Mouse (Mus musculus) kidney, adult 2 months (tissue): Measurements from ENCODE around the gene Gm28539.

Experiments
- CTCF ChIP-seq: fragments of 200-500 bp; conservative IDR thresholded peaks from 2 replicates; pipeline ENCODE4 v1.5.1; 2011; ENCODE audit warnings: low read depth, mild to moderate bottlenecking, control low read depth, low read length, moderate library complexity, mixed read lengths; ENCODE audit not compliant: insufficient read depth, insufficient read length
- POLR2A ChIP-seq: fragments of 200-500 bp; IDR thresholded peaks from one replicate; pipeline ENCODE4 v1.6.1; 2011; ENCODE audit warnings: low read depth, low read length, control low read depth

- TF ChIP-seq CTCF (no peak), POLR2A (no peak)
Measured at GRCm38 (mm10) chr16:18963486-18963885, 127.1 kb downstream of the Gm28539 start.
